ENCODE assay signal across 21 mouse cellular contexts in the genomic region with DNA sequence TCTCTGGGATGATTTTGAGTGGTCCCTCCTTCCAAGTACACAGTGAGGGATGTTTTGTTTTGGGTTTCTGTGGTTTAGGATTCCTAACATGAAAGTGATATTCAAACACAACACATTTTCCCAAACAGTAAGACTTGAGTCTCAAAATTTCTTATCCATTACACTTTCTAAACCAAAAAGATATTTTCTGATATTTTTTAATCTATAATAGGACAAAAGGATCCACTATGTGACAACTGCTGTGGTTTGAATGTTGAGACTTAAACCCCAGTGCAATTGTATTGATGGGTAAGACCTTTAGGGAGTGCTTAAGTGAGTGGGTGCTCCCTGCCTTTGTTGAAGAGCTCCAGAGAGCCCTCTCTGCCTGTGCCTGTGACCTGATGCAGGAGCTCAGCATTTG. TPM values are rescaled to one million over a fixed set of nuclear protein-coding genes. Genes with fewer than 3 reads are reported as not detected.
DNase-seq lines count a peak whose midpoint lies in the region; ATAC-seq lines count a peak whose summit lies in the region.
"Had no signal": no experiment of that assay in that cellular context is flagged by ENCODE, and none has a peak within 500 bp of the region (broad histone marks: within the 10 kb centered on the region; RNA-seq: fewer than 3 reads in every experiment).

No protein-coding gene starts in this region.

- H3K4me3 ChIP-seq in midbrain, embryonic 11.5 days (ENCODE audit: low read depth, low read length), result no peak overlapping the region
- no peak overlapping the region for H3K4me3 ChIP-seq in midbrain, embryonic 16.5 days (ENCODE audit: low read depth, low read length)
- H3K4me3 ChIP-seq in embryonic facial prominence, embryonic 10.5 days, result peak overlapping the region; percentile 64
- H3K4me3 ChIP-seq: embryonic facial prominence, embryonic 13.5 days; forebrain, embryonic 13.5 days; heart, embryonic 15.5 days; hindbrain, embryonic 10.5 days; intestine, embryonic 15.5 days had no signal

- no peak for ATAC-seq in midbrain, embryonic 11.5 days (ENCODE audit: low FRiP score)
- no peak for ATAC-seq in midbrain, embryonic 16.5 days
- ATAC-seq: forebrain, embryonic 13.5 days; intestine, embryonic 15.5 days had no signal

- peaks cover 88% of the 10 kb centered on the region for H3K27me3 ChIP-seq in midbrain, embryonic 11.5 days (ENCODE audit: control insufficient read depth, insufficient read depth, low read length)
- peaks cover 58% of the 10 kb centered on the region for H3K27me3 ChIP-seq in midbrain, embryonic 16.5 days (ENCODE audit: control insufficient read depth, insufficient read depth, low read depth, low read length)
- peaks cover 98% of the 10 kb centered on the region for H3K27me3 ChIP-seq in embryonic facial prominence, embryonic 10.5 days (replicated peaks; ENCODE audit: low read depth, poor library complexity, severe bottlenecking)

- no peak overlapping the region for H3K27ac ChIP-seq in midbrain, embryonic 11.5 days (ENCODE audit: low read depth, low read length)
- no peak overlapping the region for H3K27ac ChIP-seq in midbrain, embryonic 16.5 days (ENCODE audit: low read length)
- H3K27ac ChIP-seq in embryonic facial prominence, embryonic 10.5 days (replicated peaks), result no peak overlapping the region; the same call in 1 of the 2 replicates
- H3K27ac ChIP-seq: embryonic facial prominence, embryonic 13.5 days; forebrain, embryonic 13.5 days; heart, embryonic 15.5 days; hindbrain, embryonic 10.5 days; hindbrain, embryonic 14.5 days; intestine, embryonic 15.5 days had no signal

- peak; percentile 30 for DNase-seq in embryo, embryonic 10.5 days (ENCODE audit: low spot score)
- DNase-seq in embryo, embryonic 9.5 days (ENCODE audit: extremely low spot score), result no peak
- DNase-seq in midbrain, embryonic 11.5 days (ENCODE audit: low spot score, missing footprints), result peak; percentile 91
- DNase-seq in embryonic facial prominence, embryonic 10.5 days (ENCODE audit: low spot score), result no peak
- peak; percentile 39 for DNase-seq in retina, postnatal 1 day
- DNase-seq in cerebellum, adult 11 months, result no peak
- DNase-seq: adrenal gland, adult 2 months; adrenal gland, postnatal 25 days; B cell, adult 2 months; cerebellum, adult 9-10 months; cerebellum, postnatal 25 days; gastrocnemius, postnatal 10 days; heart, adult 18-20 months had no signal

- no peaks in the 10 kb centered on the region for H3K36me3 ChIP-seq in midbrain, embryonic 11.5 days (ENCODE audit: control insufficient read depth, insufficient read depth, low read length)
- H3K36me3 ChIP-seq in midbrain, embryonic 16.5 days (ENCODE audit: control insufficient read depth, insufficient read depth, low read length), result no peaks in the 10 kb centered on the region
- H3K36me3 ChIP-seq in embryonic facial prominence, embryonic 10.5 days (replicated peaks), result no peaks in the 10 kb centered on the region
- H3K36me3 ChIP-seq: embryonic facial prominence, embryonic 13.5 days; heart, embryonic 15.5 days; hindbrain, embryonic 10.5 days; intestine, embryonic 15.5 days had no signal

- peaks cover 12% of the 10 kb centered on the region for H3K4me1 ChIP-seq in midbrain, embryonic 11.5 days (ENCODE audit: control insufficient read depth, insufficient read depth, low read length)
- H3K4me1 ChIP-seq in midbrain, embryonic 16.5 days (ENCODE audit: control insufficient read depth, insufficient read depth, low read length), result peaks cover 6% of the 10 kb centered on the region
- H3K4me1 ChIP-seq in embryonic facial prominence, embryonic 10.5 days, result peaks cover 19% of the 10 kb centered on the region

- no peak overlapping the region for H3K9ac ChIP-seq in midbrain, embryonic 11.5 days (ENCODE audit: low read length)
- no peak overlapping the region for H3K9ac ChIP-seq in midbrain, embryonic 16.5 days (ENCODE audit: low read depth, low read length)
- H3K9ac ChIP-seq: embryonic facial prominence, embryonic 13.5 days; forebrain, embryonic 13.5 days; heart, embryonic 15.5 days; hindbrain, embryonic 14.5 days; intestine, embryonic 15.5 days had no signal

- H3K4me2 ChIP-seq in midbrain, embryonic 11.5 days, result no peak overlapping the region
- no peak overlapping the region for H3K4me2 ChIP-seq in midbrain, embryonic 16.5 days (ENCODE audit: low read length)
- H3K4me2 ChIP-seq: embryonic facial prominence, embryonic 13.5 days; forebrain, embryonic 13.5 days; heart, embryonic 11.5 days; heart, embryonic 15.5 days; hindbrain, embryonic 14.5 days; intestine, embryonic 15.5 days had no signal

- H3K9me3 ChIP-seq in midbrain, embryonic 11.5 days (ENCODE audit: control insufficient read depth, low read length), result no peaks in the 10 kb centered on the region
- H3K9me3 ChIP-seq in midbrain, embryonic 16.5 days (replicated peaks; ENCODE audit: control insufficient read depth, low read length, poor library complexity, severe bottlenecking), result no peaks in the 10 kb centered on the region
- H3K9me3 ChIP-seq in embryonic facial prominence, embryonic 10.5 days, result no peaks in the 10 kb centered on the region
- H3K9me3 ChIP-seq: embryonic facial prominence, embryonic 13.5 days; forebrain, embryonic 13.5 days; heart, embryonic 15.5 days; hindbrain, embryonic 10.5 days; intestine, embryonic 15.5 days had no signal

RNA-seq across cellular contexts. Expression of gene 4930447C04Rik, which starts 6.2 kb away (rescaled TPM):
- polyA plus RNA-seq in midbrain, embryonic 11.5 days (2014; fragmentation: Nextera tagmentation; extraction: Ambion mirVana), result 1.3 and 2.6 TPM in 2 replicates
- polyA plus RNA-seq in midbrain, embryonic 16.5 days (2015; fragmentation: Nextera tagmentation; extraction: Ambion mirVana), result 5.0 and 6.1 TPM in 2 replicates
- polyA plus RNA-seq in embryonic facial prominence, embryonic 10.5 days (2016; fragmentation: Nextera tagmentation; extraction: Ambion mirVana), result 5.2 and 6.4 TPM in 2 replicates
- polyA plus RNA-seq: adrenal gland, adult 2 months had no signal

RNA-seq across cellular contexts. Expression of gene Six6, which starts 7.1 kb away (rescaled TPM):
- polyA plus RNA-seq in midbrain, embryonic 11.5 days (2014; fragmentation: Nextera tagmentation; extraction: Ambion mirVana), result 0.03 TPM in 1 of 2 replicates, not detected in the other
- 0.85 and 2.1 TPM in 2 replicates for polyA plus RNA-seq in midbrain, embryonic 16.5 days (2015; fragmentation: Nextera tagmentation; extraction: Ambion mirVana)
- polyA plus RNA-seq in embryonic facial prominence, embryonic 10.5 days (2016; fragmentation: Nextera tagmentation; extraction: Ambion mirVana), result 6.5 and 8.7 TPM in 2 replicates
- polyA plus RNA-seq: adrenal gland, adult 2 months; embryonic facial prominence, embryonic 13.5 days; heart, embryonic 11.5 days; heart, embryonic 15.5 days; hindbrain, embryonic 14.5 days; intestine, embryonic 15.5 days had no signal

Comparison
In these comparisons a context has a peak if more than half of its experiments do, and no peak if none do; other contexts are left out.
1. DNase-seq: peak in embryo, embryonic 10.5 days (single experiment), midbrain, embryonic 11.5 days (single experiment) and retina, postnatal 1 day (single experiment); none in embryo, embryonic 9.5 days (single experiment), embryonic facial prominence, embryonic 10.5 days (single experiment) and cerebellum, adult 11 months (single experiment).